Mouse (Mus musculus): ENCODE measurements around the gene 1700028J19Rik.
A peak's percentile ranks its signal among the peaks of the same experiment; 100 is the strongest.

1700028J19Rik gene

DNA sequence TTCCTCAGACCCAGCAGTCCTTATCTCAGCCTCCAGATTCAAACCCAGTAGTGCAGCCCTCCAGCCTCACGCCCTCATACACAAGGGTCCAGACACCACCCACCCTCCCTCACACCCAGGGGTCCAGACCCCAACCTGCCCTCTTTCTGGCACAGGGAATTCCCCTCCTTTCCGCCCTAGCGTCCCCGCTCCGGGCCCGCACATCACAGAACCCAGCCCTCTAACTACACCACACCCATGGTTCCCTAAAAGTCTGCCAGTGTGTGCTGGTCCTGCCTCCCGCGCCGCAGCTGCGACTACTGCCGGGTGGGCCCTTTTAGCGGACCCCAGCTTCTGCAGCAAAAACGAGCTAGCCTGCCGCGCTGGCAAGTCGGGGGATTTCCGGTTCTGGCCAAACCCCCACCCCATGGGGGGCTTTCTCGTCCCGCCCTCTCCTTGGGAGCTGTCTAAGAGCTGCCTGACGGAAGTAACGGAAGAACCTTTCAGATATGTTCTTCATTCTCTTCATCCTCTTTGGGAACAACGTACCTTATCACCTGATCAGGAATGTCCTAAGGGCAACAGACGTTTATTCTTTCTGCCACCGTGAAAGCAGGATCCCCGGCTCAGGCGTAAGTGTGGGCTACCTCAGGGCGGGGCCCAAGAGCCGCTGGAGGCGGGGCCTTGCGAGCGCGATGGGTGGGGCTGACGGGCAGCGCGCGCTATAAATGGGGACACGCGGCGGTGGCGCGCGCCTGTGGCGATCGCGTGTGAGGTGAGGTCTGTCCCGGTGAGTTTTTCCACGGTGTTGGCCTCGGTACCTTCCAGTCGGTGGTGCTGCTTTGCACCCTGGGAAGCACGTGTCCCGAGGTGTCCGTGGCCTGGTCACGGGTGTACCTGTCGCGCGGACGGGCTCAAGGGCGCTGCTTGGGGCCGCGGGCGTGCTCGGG lies at the start of gene 1700028J19Rik, which contains the start of gene 2410002F23Rik:
1700028J19Rik (minus strand) TSS at position 641 of the 929 bp plus-strand sequence.
2410002F23Rik (plus strand) TSS at position 668 of the 929 bp plus-strand sequence.
- DNase-seq (ENCODE audit: low read depth, low spot score) = peak; percentile 86

DNA sequence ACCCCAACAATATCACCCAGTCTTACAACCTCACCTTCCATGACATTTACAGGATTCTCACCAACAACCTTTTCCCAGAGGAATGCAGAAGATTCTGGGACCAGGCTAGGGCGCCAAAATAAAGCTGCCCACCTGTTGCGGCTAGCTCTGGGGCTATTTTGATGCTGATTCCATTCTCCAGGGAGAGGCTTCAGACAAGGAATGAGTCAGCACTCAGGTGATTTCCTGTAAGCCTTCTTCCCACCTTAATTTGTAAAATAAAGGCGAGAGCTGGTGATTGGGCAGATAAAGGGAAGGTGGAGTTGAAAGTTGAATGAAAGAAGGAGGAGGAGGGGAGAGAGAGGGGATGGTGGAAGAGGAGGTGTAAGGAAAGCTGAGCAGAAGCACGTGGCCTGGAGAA lies 44.9 kb upstream of the 1700028J19Rik start:
- no peak for DNase-seq (ENCODE audit: low read depth, low spot score)

DNA sequence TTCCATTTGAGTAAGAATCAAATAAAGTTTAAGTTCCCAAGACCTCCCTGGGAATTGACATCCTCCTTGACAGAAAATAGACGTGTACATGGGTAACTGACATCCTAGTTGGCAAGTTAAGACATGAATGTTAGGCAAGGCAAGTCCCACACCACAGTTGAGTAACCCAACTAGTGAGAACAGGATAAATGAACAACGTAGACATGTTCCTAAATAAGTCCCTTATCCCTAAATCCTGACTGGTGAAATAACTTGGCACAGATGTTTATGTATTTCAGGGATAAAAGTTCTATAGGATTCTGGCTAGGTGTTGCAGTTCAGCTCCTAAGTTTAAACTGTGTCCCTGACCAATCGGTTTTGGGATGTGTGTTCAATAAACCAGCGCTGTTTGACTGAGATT lies 44.5 kb upstream of the 1700028J19Rik start:
- DNase-seq (ENCODE audit: low read depth, low spot score) = no peak

DNA sequence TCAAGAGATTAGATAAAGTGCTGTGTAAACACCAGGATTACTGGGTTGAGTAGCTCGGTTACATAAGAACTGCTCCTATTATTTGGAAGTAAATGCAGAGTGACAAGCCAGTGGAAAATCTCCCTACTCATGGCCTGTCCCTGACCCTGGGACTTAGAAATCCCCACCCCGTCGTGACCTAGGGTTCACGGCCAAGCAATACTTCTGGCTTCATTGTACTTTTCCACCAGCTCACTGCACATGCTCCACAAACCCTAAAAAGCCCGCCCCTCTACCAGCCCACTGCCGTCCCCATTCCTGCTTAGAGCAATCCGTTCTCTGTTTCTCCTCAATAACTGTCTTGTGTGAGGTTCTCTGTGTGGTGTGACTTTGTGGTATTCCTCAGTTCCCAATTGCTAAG lies 41.3 kb upstream of the 1700028J19Rik start:
- no peak for DNase-seq (ENCODE audit: low read depth, low spot score)

DNA sequence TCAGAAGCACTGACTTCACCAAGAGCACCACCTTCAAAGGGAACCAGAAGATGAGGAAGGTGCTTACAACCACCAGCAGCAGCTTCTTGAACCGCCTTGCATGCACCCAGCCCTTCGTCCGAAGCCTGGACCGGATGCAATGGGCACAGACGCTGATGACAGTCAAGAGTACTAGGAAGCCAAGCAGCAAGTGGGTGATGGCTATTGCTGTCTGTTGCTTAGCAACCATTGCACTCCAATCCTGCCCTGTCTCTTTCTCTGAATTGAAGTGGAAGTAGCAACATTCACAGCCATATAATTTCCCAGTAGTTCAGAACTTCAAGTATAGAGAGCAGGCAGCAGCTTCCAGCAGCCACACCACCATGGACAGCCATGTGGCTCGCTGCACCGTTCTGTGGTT lies 35.1 kb upstream of the 1700028J19Rik start:
- no peak for DNase-seq (ENCODE audit: low read depth, low spot score)

DNA sequence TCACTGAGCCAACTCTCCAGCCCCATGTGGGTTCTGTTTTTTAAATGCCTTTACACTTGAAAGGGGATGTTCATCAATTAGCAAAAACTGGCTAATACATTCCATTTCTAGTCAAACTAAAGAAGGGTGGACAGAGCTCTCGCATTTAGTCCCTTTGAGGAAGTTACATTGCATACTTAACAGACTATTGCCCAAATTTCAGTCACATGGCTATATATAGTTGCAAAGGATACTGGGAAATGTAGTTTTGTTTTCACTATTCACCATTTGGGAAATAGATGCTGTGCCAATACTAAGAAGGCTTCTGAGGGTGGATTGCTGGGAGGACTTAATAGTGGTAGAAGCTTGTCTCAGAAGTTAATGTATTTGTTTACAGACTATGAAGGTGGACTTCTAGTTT lies 34.5 kb upstream of the 1700028J19Rik start:
- no peak for DNase-seq (ENCODE audit: low read depth, low spot score)

DNA sequence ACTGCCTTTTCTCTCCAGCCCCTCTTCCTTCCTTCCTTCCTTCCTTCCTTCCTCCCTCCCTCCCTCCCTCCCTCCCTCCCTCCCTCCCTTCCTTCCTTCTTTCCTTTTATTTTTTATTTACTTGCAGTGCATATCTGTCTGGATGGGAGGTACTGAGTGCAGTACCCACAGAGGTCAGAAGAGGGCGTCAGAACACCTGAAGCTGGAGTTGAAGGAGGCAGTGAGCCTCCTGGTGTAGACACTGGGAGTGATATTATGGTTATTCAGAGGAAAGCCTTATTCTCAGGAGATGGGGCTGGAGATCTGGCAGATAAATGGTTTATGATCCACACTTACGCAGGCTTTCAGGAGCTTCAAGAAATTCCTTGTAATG lies 30.7 kb upstream of the 1700028J19Rik start:
- no peak for DNase-seq (ENCODE audit: low read depth, low spot score)

DNA sequence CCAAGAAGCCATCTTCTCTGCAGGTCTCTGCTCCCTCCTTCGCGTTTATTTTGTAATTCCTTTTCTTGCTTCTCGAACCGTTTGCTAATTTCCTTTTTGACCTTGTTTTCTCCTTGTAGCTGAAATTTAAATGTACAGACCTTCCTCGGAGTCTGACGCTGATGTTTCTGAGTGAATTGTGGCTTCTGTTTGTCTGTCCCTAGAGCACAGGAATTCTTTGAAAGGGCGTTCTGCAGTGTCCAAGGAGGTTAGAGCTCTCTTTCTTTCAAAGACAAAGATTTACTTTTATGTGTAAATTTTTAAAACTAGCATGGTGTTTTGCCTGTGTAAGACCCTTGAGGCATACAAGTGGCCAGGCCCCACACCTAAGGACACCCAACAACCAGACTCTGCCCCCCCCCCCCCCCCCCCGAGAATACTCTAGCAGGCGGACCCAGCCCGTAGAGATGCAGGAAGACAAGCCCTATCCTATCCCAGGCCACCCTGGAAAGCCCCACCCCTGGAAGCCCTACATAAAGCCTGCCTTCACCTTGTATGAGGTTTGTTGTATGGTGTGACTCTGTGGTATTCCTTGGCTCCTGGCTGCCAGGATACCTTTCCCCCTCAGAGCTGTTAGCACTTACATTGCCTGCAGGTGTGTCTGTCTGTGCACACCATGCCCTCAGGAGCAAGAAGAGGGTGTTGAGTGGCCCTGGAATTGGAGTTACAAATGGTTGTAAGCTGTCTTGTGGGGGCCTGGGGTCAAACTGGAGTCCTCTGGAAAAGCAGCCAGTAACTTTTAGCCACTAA lies 30.2 kb upstream of the 1700028J19Rik start:
- no peak for DNase-seq (ENCODE audit: low read depth, low spot score)

DNA sequence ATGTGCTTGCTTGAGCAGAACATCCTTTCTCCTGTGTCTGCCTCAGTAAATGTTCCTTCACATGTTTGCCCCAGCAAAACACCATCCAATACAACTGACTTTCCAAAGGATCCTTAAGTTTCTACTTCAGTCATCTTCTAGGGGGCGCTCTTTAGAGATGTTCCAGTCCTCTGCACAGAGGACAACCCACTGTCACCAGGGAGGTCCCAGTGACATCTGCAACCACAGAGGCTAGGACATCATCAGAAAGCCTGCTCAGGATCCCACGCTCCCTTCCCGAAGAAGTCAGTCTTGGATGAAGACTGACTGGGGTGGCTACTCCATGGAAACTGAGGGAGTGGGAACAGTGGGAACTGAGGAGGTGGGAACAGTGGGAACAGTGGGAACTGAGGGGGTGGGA lies 29.1 kb upstream of the 1700028J19Rik start:
- DNase-seq (ENCODE audit: low read depth, low spot score) = no peak

DNA sequence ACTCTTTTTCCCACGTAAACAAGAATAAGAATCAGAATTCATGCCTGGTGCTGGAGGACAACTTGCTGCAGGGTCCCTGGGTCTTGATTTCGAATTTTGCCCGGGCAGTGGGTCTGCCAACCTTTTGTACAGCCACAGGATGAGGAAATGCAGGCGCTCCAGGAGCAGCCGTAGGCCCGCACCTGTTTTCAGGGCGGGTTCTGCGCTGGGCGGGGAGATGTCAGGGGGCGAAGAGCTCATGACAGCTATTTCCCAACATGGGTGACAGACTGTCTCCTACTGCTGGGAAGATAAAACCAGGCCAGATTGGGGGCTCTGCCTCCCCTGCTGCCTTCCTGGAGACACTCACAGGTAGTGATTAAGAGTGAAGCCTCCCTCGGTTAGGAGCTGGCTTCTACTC lies 27.6 kb upstream of the 1700028J19Rik start:
- no peak for DNase-seq (ENCODE audit: low read depth, low spot score)

DNA sequence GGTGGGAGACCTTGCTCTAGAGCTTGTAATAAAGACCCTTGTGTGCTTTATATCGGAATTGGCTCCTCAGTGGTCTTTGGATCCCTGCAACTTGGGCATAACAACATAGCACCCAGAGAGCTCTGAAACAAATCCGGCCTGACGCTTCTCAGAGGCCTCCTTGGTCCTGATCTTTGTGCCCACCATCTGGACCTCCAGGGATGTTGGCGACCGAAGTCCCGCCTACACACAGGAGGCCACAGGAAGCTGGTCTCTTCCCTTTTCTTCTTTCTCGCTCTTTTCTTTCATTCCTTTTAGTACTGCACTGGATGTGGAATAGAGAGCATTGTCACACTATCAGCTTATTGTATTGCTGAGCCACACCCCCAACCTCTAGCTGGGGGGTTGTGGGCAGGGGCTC lies 27.0 kb upstream of the 1700028J19Rik start:
- no peak for DNase-seq (ENCODE audit: low read depth, low spot score)

DNA sequence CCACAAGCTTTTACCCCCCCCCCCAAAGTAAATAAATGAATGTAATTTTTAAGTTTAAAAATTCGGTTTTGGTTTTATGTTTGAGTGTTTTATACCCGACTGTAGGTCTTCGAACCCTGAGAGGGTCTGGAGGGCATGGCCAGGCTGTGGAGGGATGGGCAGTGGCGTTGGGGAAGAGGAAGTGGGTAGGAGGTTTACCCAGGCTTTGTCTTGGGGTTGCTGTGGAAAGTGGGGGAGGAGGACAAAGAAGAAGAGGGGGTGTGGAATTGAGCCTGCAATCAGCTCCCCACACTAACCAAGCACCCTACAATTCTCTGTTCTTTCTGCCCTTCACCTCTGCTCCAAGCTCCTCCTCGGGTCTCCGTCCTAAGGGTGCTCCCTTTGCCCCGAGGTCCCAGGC lies 26.1 kb upstream of the 1700028J19Rik start:
- no peak for DNase-seq (ENCODE audit: low read depth, low spot score)

DNA sequence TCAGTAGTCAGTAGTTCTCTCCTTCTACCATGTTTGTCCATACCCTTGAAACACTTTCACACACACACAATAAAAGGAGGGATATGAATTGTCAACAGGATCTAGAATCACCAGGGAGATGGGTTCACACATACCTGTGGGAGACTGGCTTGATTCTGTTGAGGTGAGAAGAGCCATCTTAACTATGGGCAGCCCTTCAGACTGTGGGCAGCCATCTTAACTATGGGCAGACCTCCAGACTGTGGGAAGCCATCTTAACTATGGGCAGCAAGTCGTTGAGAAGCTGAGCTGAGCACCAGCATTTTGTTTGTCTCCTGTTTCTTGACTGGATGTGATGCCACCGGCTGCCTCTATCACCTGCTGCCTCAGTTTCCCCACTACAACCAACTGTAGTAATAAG lies 24.8 kb upstream of the 1700028J19Rik start:
- no peak for DNase-seq (ENCODE audit: low read depth, low spot score)

DNA sequence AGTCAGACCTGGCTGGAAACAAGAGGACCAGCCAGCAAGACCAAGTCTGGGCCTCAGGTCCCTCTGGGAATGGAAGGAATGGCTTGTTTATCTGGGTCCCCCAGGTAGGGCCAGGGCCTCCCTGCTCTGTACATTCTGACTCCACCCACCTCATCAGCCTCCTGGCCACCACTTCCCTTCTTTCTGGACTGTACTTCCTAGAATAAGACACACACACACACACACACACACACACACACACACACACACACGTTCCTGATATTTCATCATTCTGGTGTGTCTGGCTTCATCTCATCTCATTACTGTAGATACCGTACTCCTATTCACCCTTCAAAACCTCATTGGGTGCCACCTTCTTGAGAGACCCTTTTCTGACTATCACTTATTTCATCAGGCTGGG lies 22.9 kb upstream of the 1700028J19Rik start:
- no peak for DNase-seq (ENCODE audit: low read depth, low spot score)

DNA sequence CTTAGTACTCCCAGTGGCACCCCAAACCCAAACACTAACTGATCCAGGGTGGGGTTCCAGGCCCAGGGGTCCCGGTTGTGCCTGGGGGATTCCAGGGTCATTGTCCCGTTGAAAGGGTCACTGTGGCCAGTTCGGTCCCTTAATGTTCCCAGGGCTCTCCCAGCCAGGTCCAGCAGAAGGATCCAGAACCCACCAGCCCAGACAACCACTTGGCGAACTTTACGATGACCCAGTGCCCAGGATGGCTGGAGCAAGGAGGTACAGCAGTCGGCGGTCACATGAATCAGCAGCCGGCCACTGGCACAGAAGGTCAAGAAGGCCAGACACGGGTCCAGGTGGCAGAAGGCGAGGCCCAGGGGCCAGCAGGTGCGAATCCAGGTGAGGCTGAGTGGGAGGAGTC lies 21.6 kb upstream of the 1700028J19Rik start:
- DNase-seq (ENCODE audit: low read depth, low spot score) = no peak

DNA sequence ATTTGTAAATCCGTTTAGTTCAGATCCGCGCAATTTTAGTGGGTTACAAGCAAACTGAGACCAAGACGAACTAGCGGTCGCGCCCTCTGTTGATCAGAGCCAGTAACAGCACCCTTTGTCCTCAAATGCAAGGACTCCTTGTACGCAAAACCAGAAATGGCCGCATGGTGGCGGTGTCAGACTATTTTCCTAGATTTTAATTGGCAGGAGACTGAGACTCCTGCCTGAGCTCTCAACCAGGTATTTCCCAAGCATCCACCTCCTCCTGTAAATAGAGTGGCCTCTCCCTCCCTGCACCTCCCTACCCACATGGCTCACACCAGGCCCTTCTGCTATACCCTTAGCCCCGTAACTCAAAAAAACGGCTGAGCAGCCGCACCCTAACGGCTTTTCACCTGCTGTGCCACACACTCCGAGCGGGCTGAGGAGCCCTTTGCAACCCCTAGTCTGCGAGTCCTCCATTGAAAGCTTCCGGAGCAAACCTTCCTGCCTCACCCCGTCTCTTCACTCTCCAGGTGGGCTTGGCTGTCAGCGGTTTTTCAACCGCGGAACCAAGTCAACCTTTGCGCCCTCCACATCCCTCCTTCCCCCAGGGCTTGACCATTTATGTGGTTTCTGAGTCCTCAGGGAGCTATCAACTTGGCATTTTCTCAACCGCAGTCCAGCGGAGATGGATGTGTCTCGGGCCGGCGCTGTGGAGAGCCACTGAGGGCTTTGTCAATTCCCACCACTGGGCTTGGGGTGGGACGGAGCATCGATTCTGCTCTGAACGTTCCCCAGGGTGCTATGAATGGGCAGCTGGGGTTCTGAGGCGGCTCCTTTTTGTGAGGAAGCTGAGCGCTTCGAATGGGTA lies 16.5 kb upstream of the 1700028J19Rik start:
- peak; percentile 83 for DNase-seq (ENCODE audit: low read depth, low spot score)

DNA sequence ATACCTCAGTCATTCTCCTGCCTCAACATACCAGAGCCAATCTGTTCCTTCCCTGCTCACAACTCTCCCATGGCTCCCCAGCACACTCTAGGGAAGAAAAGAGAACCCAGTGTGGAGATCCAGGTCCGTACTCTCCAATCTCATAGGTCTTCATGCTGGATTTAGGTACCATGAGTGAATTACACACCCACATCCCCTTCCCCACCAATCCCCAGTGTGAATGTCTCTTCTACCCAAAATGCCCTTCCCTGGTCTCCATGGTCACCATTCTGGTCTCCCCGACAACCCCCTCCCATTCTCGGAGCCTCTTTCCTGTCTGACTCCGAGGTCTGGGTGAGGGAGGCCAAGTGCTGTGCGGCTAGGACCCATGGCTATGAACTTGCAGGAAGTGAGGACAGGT lies 14.7 kb upstream of the 1700028J19Rik start, which contains the start of gene Gm15517:
Gm15517 (plus strand) TSS at position 301 of the 400 bp plus-strand sequence.
- DNase-seq (ENCODE audit: low read depth, low spot score) = no peak

DNA sequence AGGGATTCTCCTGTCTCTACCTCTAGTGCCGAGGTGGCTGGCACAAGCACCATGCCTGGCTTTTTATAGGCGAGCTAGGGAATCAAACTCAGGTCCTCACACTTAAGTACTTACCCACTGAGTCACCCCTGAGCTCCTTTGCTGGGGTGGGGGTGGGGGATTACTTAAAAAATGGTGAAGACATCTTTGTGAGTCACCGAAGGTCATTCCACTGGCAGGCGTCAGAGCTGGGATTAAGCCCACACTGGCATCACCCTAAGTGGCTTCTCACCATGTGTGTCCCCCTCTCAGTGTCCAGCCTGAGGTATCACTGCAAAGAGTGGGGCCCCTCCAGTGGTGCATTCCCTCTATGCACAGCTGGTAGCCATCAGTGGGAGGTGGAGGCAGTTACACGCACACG lies 13.9 kb upstream of the 1700028J19Rik start:
- DNase-seq (ENCODE audit: low read depth, low spot score) = no peak

DNA sequence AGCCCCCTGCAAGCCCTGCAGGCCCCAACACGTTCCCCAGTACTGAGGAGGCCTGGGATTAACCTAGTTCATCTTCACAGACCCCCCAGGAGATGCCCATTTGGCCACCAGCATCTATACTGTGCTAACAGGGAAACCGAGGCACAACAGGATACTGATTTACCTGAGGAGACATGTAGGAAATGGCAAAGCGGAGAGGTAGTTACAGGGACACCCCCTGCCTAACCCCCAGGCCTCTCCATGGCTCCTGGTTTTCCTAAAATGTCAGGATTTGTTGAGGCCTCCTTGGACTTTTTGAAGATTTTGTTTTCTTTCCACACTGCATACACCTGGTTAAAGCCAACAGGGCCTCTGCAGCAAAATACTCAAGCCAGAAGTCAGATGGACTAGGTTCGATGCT lies 10.8 kb upstream of the 1700028J19Rik start, which contains the start of gene Acp4:
Acp4 (minus strand) TSS at position 101 of the 400 bp plus-strand sequence.
- DNase-seq (ENCODE audit: low read depth, low spot score) = no peak

DNA sequence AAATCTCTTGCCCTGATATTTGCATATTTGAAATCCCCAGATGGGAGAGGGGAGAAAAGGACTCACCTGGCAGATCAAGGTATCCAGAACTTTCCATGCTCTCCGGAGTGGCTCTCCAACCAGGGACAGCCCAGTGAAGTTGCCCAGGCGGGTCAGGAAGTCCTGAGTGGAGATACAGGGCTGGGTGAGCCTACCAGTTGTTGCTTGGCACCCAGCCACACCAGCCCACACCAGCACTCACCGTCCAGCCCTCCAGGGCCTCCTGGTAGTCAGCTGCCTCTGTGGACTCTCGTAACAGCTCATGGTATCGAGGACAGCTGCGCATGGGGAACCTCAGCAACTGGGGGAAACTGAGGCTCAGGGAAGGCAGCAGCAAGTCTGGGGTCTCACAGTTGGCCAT lies 8.4 kb upstream of the 1700028J19Rik start:
- no peak for DNase-seq (ENCODE audit: low read depth, low spot score)

DNA sequence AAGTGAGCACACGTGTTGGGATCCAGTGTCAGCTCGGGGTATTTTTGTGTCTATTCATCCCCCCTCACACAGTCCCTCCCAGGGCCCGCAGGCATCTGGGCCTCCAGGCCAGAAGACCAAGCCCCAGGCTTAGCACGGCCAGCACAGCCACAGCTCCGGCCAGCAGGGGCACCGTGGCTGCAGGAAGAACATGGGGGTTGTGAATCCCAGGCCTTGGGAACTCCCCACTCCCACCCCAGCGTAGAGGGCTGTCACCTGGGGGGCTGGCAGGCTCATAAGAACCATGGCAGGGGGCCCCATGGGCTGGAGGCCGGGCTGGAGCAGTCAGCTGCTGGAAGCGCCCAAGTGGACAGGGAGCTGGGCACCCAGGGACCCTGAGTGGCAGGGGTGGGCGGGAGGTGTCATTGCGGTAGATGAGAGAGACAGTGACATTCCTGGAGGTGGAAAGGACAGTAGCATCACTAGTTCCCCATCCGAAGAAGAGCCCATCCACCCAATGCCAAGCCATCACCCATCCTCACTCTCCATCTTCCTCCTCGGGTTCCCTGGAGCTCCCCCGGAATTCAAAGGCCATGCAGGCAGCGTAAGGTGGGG lies 6.6 kb upstream of the 1700028J19Rik start:
- no peak for DNase-seq (ENCODE audit: low read depth, low spot score)
